Mouse (Mus musculus): ENCODE data around the gene Abca3. TPM values are rescaled to one million over a fixed set of nuclear protein-coding genes. Genes with fewer than 3 reads are reported as not detected.

The Abca3 gene
- polyA plus RNA-seq, 1 experiment = 32.6 TPM

Other genes with a start within 250 kb of the Abca3 start
- gene Pdpk1, start 201.0 kb upstream of the Abca3 start, polyA plus RNA-seq (2012; rRNA removed) = 12.4 and 16.0 TPM in 2 replicates
- 41.5 and 44.8 TPM in 2 replicates for gene Amdhd2, start 188.2 kb upstream of the Abca3 start, polyA plus RNA-seq (2012; rRNA removed)
- 481 and 571 TPM in 2 replicates for gene Atp6v0c, start 182.2 kb upstream of the Abca3 start, polyA plus RNA-seq (2012; rRNA removed)
- 5.9 and 6.8 TPM in 2 replicates for gene Tbc1d24, start 146.4 kb upstream of the Abca3 start, polyA plus RNA-seq (2012; rRNA removed)
- gene Ntn3, start 142.4 kb upstream of the Abca3 start, polyA plus RNA-seq (2012; rRNA removed) = 0.82 and 1.4 TPM in 2 replicates
- 7.5 and 10.8 TPM in 2 replicates for gene Tedc2, start 131.1 kb upstream of the Abca3 start, polyA plus RNA-seq (2012; rRNA removed)
- 9.7 and 11.1 TPM in 2 replicates for gene Ccnf, start 100.5 kb upstream of the Abca3 start, polyA plus RNA-seq (2012; rRNA removed)
- 0.05 and 0.15 TPM in 2 replicates for gene Abca17, start 882 bp upstream of the Abca3 start, polyA plus RNA-seq (2012; rRNA removed)
- 87.0 and 113 TPM in 2 replicates for gene Rnps1, start 62.6 kb downstream of the Abca3 start, polyA plus RNA-seq (2012; rRNA removed)
- gene Eci1, start 74.7 kb downstream of the Abca3 start, polyA plus RNA-seq (2012; rRNA removed) = 28.0 and 38.1 TPM in 2 replicates
- 7.8 and 8.6 TPM in 2 replicates for gene Dnase1l2, start 91.2 kb downstream of the Abca3 start, polyA plus RNA-seq (2012; rRNA removed)
- gene E4f1, start 118.4 kb downstream of the Abca3 start, polyA plus RNA-seq (2012; rRNA removed) = 95.9 and 110 TPM in 2 replicates
- 31.6 and 51.3 TPM in 2 replicates for gene Pgp, start 118.4 kb downstream of the Abca3 start, polyA plus RNA-seq (2012; rRNA removed)
- 1.5 and 1.9 TPM in 2 replicates for gene Bricd5, start 121.9 kb downstream of the Abca3 start, polyA plus RNA-seq (2012; rRNA removed)
- 37.8 and 43.7 TPM in 2 replicates for gene Mlst8, start 127.1 kb downstream of the Abca3 start, polyA plus RNA-seq (2012; rRNA removed)
- 0.40 and 0.47 TPM in 2 replicates for gene Caskin1, start 136.7 kb downstream of the Abca3 start, polyA plus RNA-seq (2012; rRNA removed)
- 182 and 213 TPM in 2 replicates for gene Traf7, start 176.0 kb downstream of the Abca3 start, polyA plus RNA-seq (2012; rRNA removed)
- gene Rab26, start 182.3 kb downstream of the Abca3 start, polyA plus RNA-seq (2012; rRNA removed) = 2.2 and 2.5 TPM in 2 replicates
- gene Pkd1, start 197.9 kb downstream of the Abca3 start, polyA plus RNA-seq (2012; rRNA removed) = 70.8 and 73.9 TPM in 2 replicates